Mouse (Mus musculus) thymus, adult 2 months (tissue): ENCODE measurements around the gene Crkl.

ENCODE experiments used
- CTCF ChIP-seq: fragments of 200-500 bp; IDR thresholded peaks from 2 replicates; pipeline ENCODE4 v1.5.1; 2012; ENCODE audit warnings: mild to moderate bottlenecking, control low read depth, low read length, moderate library complexity, borderline replicate concordance; ENCODE audit not compliant: control insufficient read depth, poor library complexity, insufficient read depth; ENCODE audit errors: extremely low read depth
- POLR2A ChIP-seq: fragments of 200-500 bp; IDR thresholded peaks from 2 replicates; pipeline ENCODE4 v1.6.1; 2012; ENCODE audit warnings: mild to moderate bottlenecking, low read length, control low read depth, moderate library complexity; ENCODE audit not compliant: control insufficient read depth, poor library complexity, insufficient read depth; ENCODE audit errors: extremely low read depth

GRCm38 (mm10) chr16:17536584-17536983, 84.8 kb downstream of the Crkl start:
- no peak for TF ChIP-seq POLR2A
- no peak for TF ChIP-seq CTCF
